Mouse (Mus musculus): Measurements from ENCODE around the gene Bcr. TPM values are rescaled to one million over a fixed set of nuclear protein-coding genes. Genes with fewer than 3 reads are reported as not detected.

The Bcr gene
- polyA plus RNA-seq, 1 experiment from 2014 or later = 11.5 TPM

Other genes starting within 250 kb of the Bcr start
- 26.6 and 33.9 TPM in 2 replicates for gene Gnaz, start 93.4 kb upstream of the Bcr start, polyA plus RNA-seq (2016; fragmentation: Nextera tagmentation; extraction: Ambion mirVana)
- gene Rsph14, start 28.0 kb upstream of the Bcr start, polyA plus RNA-seq (2016; fragmentation: Nextera tagmentation; extraction: Ambion mirVana) = not detected in 2 replicates
- 8.9 and 10.6 TPM in 2 replicates for gene Rab36, start 23.5 kb upstream of the Bcr start, polyA plus RNA-seq (2016; fragmentation: Nextera tagmentation; extraction: Ambion mirVana)
- 40.0 and 43.2 TPM in 2 replicates for gene Specc1l, start 151.5 kb downstream of the Bcr start, polyA plus RNA-seq (2016; fragmentation: Nextera tagmentation; extraction: Ambion mirVana)

Measured in neural tube, embryonic 12.5 days (tissue).